Mouse (Mus musculus) midbrain, embryonic 13.5 days (tissue): Measurements from ENCODE around the gene BC017158. TPM values are rescaled to one million over a fixed set of nuclear protein-coding genes. Genes with fewer than 3 reads are reported as not detected.
A peak's percentile ranks its signal among the peaks of the same experiment; 100 is the strongest.

Source experiments
- ATAC-seq: fragments of 200-750 bp; cut with Nextera tagmentation; 2 replicates; pipeline ENCODE4 v1.8.0; 2017; ENCODE audit warnings: mild to moderate bottlenecking, moderate TSS enrichment, moderate library complexity
- H3K27ac ChIP-seq: fragments of 300-500 bp; sonication (generic); 2 replicates; pipeline ENCODE4 v1.5.1; 2015; ENCODE audit warnings: inconsistent platforms, mild to moderate bottlenecking, moderate library complexity
- H3K27me3 ChIP-seq: fragments of 300-500 bp; sonication (generic); 2 replicates; pipeline ENCODE4 v1.6.1; 2015; ENCODE audit warnings: mild to moderate bottlenecking, inconsistent platforms
- H3K36me3 ChIP-seq: fragments of 300-500 bp; sonication (generic); 2 replicates; pipeline ENCODE4 v1.6.1; 2015; ENCODE audit warnings: mild to moderate bottlenecking, inconsistent platforms
- H3K4me1 ChIP-seq: fragments of 300-500 bp; sonication (generic); replicated peaks from 2 replicates; pipeline ENCODE4 v1.6.1; 2015; ENCODE audit warnings: inconsistent platforms
- H3K4me2 ChIP-seq: fragments of 300-500 bp; sonication (generic); replicated peaks from 2 replicates; pipeline ENCODE4 v1.6.1; 2015; ENCODE audit warnings: moderate library complexity, mild to moderate bottlenecking, inconsistent platforms
- H3K4me3 ChIP-seq: fragments of 300-500 bp; sonication (generic); replicated peaks from 2 replicates; pipeline ENCODE4 v1.5.1; 2015; ENCODE audit warnings: mild to moderate bottlenecking, inconsistent platforms
- H3K9ac ChIP-seq: fragments of 300-500 bp; sonication (generic); replicated peaks from 2 replicates; pipeline ENCODE4 v1.6.1; 2015; ENCODE audit warnings: mild to moderate bottlenecking, inconsistent platforms
- H3K9me3 ChIP-seq: fragments of 300-500 bp; sonication (generic); 2 replicates; pipeline ENCODE4 v1.6.1; 2016; ENCODE audit warnings: mild to moderate bottlenecking, inconsistent platforms
- WGBS: fragments of 180-500 bp; shearing (Covaris S2); methylation state at CpG from one replicate; pipeline ENCODE4 v1.1.7; 2015; 5-methylcytosine and 5-hydroxymethylcytosine counted together
- polyA plus RNA-seq: library from polyadenylated mRNA; unstranded; fragments of >200 nt; fragmentation: Nextera tagmentation; extraction: Ambion mirVana; gene quantifications from 2 replicates; pipeline ENCODE4 v1.2.1, GENCODE M21; 2015

Gene BC017158
- polyA plus RNA-seq, 1 experiment from 2014 or later, result 17.5 TPM

DNA sequence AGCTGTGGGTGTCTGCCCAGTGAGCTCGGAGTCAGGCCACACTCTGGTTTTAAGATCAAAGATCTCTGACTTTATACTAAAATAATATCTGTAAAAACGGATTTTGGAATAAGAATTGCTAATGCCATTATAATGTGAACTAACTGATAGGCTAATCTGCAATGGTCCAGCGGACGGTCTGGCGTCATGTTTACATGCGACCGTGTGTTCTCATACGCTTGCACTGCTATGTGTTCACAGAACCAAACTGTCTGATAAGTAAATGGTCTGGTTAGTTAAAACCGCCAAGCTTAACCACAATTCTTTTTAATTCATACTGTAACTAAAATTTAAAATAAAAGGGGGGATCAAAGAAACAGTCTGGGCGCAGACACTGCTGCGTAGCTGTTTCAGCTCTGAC is 16.2 kb downstream of the BC017158 start:
- no peak overlapping the region for H3K4me3 ChIP-seq
- H3K27me3 ChIP-seq, result peaks cover 16% of the 10 kb centered on the region; the same call in 1 of the 2 replicates
- no peaks in the 10 kb centered on the region for H3K9me3 ChIP-seq
- H3K4me2 ChIP-seq, result no peak overlapping the region
- H3K27ac ChIP-seq, result no peak overlapping the region
- peaks cover 11% of the 10 kb centered on the region for H3K4me1 ChIP-seq
- H3K36me3 ChIP-seq, result peaks cover 22% of the 10 kb centered on the region
- WGBS, result 66% methylated on average over 11 of the region's 11 CpGs
- H3K9ac ChIP-seq, result no peak overlapping the region
- no peak for ATAC-seq

DNA sequence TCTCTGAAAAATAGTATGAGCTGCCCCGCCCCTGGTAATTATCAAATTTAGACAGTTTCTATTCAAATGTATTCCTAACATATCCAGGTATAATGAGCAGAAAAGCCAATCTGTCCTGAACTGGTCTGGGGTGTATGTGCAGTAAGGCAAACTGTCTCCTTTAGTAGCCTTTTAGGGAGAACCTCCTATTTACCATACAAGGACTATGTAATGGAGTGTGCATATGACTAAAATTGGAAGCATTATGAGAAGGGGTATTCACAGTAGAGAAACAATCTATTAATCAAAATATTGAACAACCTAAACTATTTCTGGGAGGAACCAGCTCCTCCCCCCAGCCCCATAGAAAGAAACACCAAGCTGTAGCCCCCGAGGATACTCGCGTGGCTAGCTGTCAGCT is 18.2 kb downstream of the BC017158 start:
- H3K4me1 ChIP-seq, result peaks cover 11% of the 10 kb centered on the region
- WGBS, result 88% methylated on average over 4 of the region's 4 CpGs
- no peak overlapping the region for H3K27ac ChIP-seq
- no peak overlapping the region for H3K4me3 ChIP-seq
- no peak overlapping the region for H3K4me2 ChIP-seq
- peaks cover 13% of the 10 kb centered on the region; the same call in 1 of the 2 replicates for H3K27me3 ChIP-seq
- H3K9me3 ChIP-seq, result no peaks in the 10 kb centered on the region
- peaks cover 35% of the 10 kb centered on the region for H3K36me3 ChIP-seq
- no peak overlapping the region for H3K9ac ChIP-seq
- no peak for ATAC-seq

DNA sequence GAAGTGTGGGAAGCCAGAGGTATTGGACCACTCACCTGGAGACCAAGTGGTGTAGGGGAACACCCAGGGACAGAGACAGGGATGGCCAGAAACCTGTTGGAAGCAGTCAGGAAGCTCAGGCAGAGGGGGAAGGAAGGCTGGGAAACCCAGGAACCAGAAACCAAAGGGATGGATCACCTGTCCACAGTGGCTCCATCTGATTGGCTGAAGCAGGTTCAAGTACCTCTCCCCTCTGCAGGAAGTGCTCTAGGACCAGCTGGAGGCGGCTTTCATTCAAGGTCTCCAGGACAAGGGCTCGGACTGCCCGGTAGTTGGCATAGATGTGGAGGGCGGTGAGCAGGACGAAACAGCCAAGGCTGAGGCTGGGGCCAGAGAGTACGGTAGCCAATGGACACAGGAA is 21.9 kb downstream of the BC017158 start:
- no peak overlapping the region for H3K9ac ChIP-seq
- no peaks in the 10 kb centered on the region for H3K9me3 ChIP-seq
- peaks cover 66% of the 10 kb centered on the region for H3K36me3 ChIP-seq
- ATAC-seq, result no peak
- no peak overlapping the region for H3K4me2 ChIP-seq
- H3K27me3 ChIP-seq, result peaks cover 13% of the 10 kb centered on the region; the same call in 1 of the 2 replicates
- no peaks in the 10 kb centered on the region for H3K4me1 ChIP-seq
- 96% methylated on average over 6 of the region's 6 CpGs for WGBS
- H3K4me3 ChIP-seq, result no peak overlapping the region
- no peak overlapping the region for H3K27ac ChIP-seq

DNA sequence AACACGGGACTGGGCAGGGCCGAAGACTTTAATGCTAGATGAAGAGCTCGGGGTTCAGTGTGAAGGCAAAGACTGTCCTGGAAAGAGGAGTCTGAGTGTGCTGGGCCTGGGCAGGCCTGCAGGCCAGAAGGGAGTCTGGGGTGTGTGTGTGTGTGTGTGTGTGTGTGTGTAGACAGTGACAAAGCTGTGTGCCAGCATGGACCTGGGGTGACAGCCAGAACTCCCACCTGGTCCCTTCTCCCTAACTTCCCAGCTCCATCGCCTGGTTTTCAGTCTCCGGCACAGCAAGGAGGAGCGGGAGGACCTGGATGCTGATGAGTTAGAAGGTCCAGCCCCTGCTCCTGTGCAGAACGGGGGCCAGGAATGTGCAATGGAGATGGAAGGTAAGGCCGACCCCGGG is 26.5 kb downstream of the BC017158 start:
- no peak overlapping the region for H3K27ac ChIP-seq
- ATAC-seq, result no peak
- H3K9me3 ChIP-seq, result no peaks in the 10 kb centered on the region
- no peak overlapping the region for H3K4me2 ChIP-seq
- no peaks in the 10 kb centered on the region for H3K27me3 ChIP-seq
- H3K36me3 ChIP-seq, result peaks cover 60% of the 10 kb centered on the region
- no peak overlapping the region for H3K4me3 ChIP-seq
- no peaks in the 10 kb centered on the region for H3K4me1 ChIP-seq
- WGBS, result 90% methylated on average over 8 of the region's 9 CpGs
- H3K9ac ChIP-seq, result no peak overlapping the region

DNA sequence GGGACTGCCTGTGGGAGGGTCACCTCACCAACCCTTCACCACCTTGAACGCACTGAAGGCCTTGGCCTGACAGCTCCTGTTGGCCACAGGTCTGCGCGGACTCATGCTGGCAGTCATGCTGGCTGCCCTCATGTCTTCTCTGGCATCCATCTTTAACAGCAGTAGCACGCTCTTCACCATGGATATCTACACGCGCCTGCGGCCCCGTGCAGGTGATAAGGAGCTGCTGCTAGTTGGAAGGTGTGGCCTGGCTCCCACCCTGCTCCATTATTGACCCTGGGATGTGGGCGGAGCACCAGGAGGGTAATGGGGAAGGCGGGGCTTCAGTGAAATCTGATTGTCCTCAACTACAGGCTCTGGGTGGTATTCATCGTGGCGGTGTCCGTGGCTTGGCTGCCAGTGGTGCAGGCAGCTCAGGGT is 27.5 kb downstream of the BC017158 start:
- H3K9ac ChIP-seq, result no peak overlapping the region
- 65% methylated on average over 13 of the region's 13 CpGs for WGBS
- H3K4me1 ChIP-seq, result no peaks in the 10 kb centered on the region
- no peaks in the 10 kb centered on the region for H3K27me3 ChIP-seq
- H3K4me3 ChIP-seq, result no peak overlapping the region
- peaks cover 49% of the 10 kb centered on the region for H3K36me3 ChIP-seq
- H3K9me3 ChIP-seq, result no peaks in the 10 kb centered on the region
- ATAC-seq, result no peak
- no peak overlapping the region for H3K27ac ChIP-seq
- H3K4me2 ChIP-seq, result no peak overlapping the region

DNA sequence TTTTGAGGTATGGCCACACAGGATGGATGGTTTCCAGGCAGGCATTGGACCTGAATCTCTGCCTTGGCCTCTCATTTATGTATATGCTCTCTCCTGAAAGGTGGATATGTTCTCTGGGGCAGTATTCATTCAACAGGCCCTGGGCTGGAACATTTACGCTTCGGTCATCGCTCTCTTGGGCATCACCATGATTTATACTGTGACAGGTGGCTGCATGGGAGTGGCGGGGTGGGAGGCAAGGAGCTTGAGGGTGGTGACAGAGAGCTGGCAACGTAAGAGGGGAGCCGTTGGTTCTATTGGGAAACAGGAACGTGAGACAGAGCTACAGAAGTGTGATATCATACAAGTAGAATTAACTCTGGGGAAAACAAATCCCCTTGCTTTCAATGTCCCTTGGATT is 30.2 kb downstream of the BC017158 start:
- Histone ChIP-seq H3K4me3 (no peak overlapping the region), H3K27ac (no peak overlapping the region), H3K4me2 (no peak overlapping the region), H3K27me3 (no peaks in the 10 kb centered on the region; the same call in 1 of the 2 replicates), H3K9me3 (no peaks in the 10 kb centered on the region), H3K4me1 (no peaks in the 10 kb centered on the region), H3K36me3 (peaks cover 25% of the 10 kb centered on the region), H3K9ac (no peak overlapping the region)
- no peak for ATAC-seq
- WGBS, result 92% methylated on average over 7 of the region's 7 CpGs

DNA sequence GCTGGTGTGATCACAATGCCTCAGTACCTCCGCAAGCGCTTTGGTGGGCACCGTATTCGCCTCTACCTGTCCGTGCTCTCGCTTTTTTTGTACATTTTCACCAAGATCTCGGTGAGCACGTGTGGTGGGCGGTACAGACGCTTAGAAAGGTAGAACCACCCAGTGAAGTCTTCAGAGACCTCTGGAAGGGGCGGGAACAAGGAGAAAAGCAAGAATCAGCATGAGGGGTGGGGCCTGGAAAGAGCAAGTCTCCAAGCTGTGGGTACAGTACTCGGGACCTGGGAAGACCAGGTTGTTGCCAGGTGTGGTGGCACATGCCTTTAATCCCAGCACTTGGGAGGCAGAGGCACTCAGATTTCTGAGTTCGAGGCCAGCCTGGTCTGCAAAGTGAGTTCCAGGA is 30.6 kb downstream of the BC017158 start:
- Histone ChIP-seq H3K4me3 (no peak overlapping the region), H3K4me2 (no peak overlapping the region), H3K27me3 (no peaks in the 10 kb centered on the region; the same call in 1 of the 2 replicates), H3K9me3 (no peaks in the 10 kb centered on the region), H3K36me3 (peaks cover 23% of the 10 kb centered on the region), H3K27ac (no peak overlapping the region), H3K9ac (no peak overlapping the region), H3K4me1 (no peaks in the 10 kb centered on the region)
- no peak for ATAC-seq
- 65% methylated on average over 13 of the region's 13 CpGs for WGBS

DNA sequence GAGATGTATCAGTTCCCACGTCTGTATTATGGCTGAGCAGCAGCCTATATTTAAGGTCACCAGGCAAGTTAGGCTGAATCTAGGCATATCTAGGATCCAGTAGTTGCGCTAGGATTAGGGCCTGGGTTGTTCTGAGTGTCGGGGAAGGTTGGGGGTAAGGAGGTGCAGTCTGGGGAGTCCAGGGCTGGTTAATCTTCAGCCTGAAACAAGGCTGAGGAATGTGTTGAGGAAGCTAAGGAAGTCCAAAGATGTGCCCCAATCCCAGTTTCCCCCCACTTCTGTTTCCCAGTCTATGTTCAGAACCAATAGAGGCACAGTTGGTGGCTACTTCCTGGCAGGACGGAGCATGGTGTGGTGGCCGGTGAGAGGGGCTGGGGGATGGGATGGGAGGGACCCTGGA is 31.9 kb downstream of the BC017158 start:
- ATAC-seq, result no peak
- H3K9me3 ChIP-seq, result no peaks in the 10 kb centered on the region

DNA sequence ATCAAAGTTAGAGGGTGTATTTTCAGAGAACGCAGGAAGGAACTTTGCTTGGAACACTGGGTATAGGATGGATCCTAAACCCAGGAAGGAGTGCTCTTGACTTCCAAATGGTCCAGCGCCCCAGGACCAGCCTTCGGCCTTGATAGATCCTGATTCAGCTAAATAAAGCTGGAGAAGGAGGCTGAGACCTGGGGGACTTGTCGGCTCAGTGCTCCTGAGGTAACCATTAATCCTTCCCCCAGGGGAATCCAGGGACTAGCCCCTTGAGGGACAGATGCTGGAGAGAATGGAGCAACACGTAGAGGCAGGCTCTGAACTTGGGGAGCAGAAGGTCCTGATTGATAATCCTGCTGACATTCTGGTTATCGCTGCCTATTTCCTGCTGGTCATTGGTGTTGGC is 32.6 kb downstream of the BC017158 start, which contains the start of gene Slc5a2:
Gene Slc5a2, plus strand, starts transcription at position 247 of the 400 bp plus-strand sequence.
- no peak within 1 kb of the TSS for H3K4me3 ChIP-seq
- no peaks in the 10 kb centered on the region for H3K9me3 ChIP-seq
- H3K4me2 ChIP-seq, result no peak within 1 kb of the TSS
- ATAC-seq, result no peak
- WGBS, result 84% methylated on average over 6 of the region's 6 CpGs
- no peaks in the 10 kb centered on the region for H3K4me1 ChIP-seq
- peaks cover 3% of the 10 kb centered on the region for H3K36me3 ChIP-seq
- no peak within 1 kb of the TSS for H3K27ac ChIP-seq
- no peak within 1 kb of the TSS for H3K9ac ChIP-seq
- no peaks in the 10 kb centered on the region; the same call in 1 of the 2 replicates for H3K27me3 ChIP-seq

More for the DNA sequence above, 31.9 kb downstream of the BC017158 start:
- Histone ChIP-seq H3K27ac (no peak overlapping the region), H3K27me3 (no peaks in the 10 kb centered on the region; the same call in 1 of the 2 replicates), H3K4me1 (no peaks in the 10 kb centered on the region), H3K36me3 (peaks cover 10% of the 10 kb centered on the region), H3K9ac (no peak overlapping the region), H3K4me3 (no peak overlapping the region), H3K4me2 (no peak overlapping the region)
- WGBS, result 84% methylated on average over 5 of the region's 5 CpGs

DNA sequence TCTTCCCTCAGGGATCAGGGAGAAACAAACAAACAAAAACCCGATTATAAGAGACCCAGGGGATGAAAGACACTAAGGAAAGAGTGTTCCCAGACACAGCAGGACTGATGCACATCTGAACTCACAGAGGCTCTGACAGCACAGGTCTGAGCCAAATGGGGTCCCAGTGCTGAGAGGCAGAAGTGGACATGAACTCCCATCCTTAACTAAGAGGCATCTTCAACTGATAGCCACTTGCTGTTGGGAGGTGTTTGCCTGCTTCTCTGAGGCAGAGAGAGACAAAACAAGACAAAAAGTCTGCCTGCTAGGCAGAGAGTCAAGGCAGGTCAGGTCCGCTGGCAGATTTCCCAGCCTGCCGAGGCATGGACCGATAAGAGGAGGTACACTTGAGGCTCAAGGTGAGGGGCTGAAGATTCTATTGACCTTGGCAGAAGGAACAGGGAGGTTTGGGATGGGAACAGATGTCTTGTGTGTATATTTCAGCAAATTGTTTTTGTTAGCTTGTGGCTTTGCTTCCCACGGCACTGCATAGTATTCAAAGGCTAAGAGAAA is 41.1 kb downstream of the BC017158 start:
- Histone ChIP-seq H3K27ac (no peak overlapping the region), H3K4me1 (peaks cover 13% of the 10 kb centered on the region), H3K36me3 (no peaks in the 10 kb centered on the region), H3K4me3 (no peak overlapping the region), H3K9me3 (no peaks in the 10 kb centered on the region), H3K4me2 (no peak overlapping the region), H3K27me3 (peaks cover 5% of the 10 kb centered on the region), H3K9ac (no peak overlapping the region)
- ATAC-seq, result no peak
- WGBS, result 62% methylated on average over 5 of the region's 5 CpGs

DNA sequence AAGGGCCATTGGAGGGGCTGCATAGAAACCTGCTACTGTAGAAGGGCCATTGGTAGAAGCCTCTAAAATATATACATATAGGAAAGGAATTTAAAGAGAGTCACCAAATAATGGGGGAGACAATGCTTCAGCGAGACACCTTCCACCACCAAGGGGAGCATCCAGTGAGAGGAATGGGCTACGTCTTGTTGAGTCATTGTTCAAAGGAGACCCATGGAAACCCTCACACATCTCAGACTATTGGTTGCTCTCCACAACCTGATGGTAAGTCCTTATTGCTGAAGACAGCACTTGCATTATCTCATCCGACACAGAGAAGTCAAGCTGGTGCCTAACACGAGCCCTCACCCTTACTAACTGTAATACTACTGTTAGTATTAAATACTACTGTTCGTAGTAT is 42.2 kb downstream of the BC017158 start:
- H3K36me3 ChIP-seq, result no peaks in the 10 kb centered on the region
- no peak for ATAC-seq
- H3K9ac ChIP-seq, result no peak overlapping the region
- H3K27me3 ChIP-seq, result peaks cover 14% of the 10 kb centered on the region
- no peak overlapping the region for H3K4me2 ChIP-seq
- H3K4me3 ChIP-seq, result no peak overlapping the region
- no peaks in the 10 kb centered on the region for H3K9me3 ChIP-seq
- H3K27ac ChIP-seq, result no peak overlapping the region
- WGBS, result 88% methylated on average over 5 of the region's 5 CpGs
- peaks cover 13% of the 10 kb centered on the region for H3K4me1 ChIP-seq

DNA sequence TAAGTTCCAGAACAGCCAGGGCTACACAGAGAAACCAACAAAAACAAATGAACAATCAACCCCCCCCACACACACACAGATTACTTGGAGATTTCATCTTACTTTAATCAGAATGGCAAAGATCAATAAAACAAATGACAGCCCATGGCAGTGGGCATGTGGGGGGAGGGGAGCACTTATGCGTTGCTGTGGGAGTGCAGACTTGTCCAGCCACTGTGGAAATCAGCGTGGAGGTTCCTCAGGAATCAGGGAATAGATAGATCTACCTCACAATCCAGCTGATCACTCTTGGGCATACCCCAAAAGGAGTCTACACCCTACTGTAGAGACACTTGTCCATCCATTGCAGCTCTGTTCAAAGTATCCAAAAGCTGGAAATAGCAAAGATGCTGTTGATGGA is 43.0 kb downstream of the BC017158 start:
- no peak for ATAC-seq
- H3K9me3 ChIP-seq, result no peaks in the 10 kb centered on the region
- no peak overlapping the region for H3K4me3 ChIP-seq
- H3K27ac ChIP-seq, result no peak overlapping the region
- H3K27me3 ChIP-seq, result peaks cover 19% of the 10 kb centered on the region
- H3K9ac ChIP-seq, result no peak overlapping the region
- no peaks in the 10 kb centered on the region for H3K36me3 ChIP-seq
- H3K4me2 ChIP-seq, result no peak overlapping the region
- peaks cover 13% of the 10 kb centered on the region for H3K4me1 ChIP-seq
- 76% methylated on average over 2 of the region's 2 CpGs for WGBS

DNA sequence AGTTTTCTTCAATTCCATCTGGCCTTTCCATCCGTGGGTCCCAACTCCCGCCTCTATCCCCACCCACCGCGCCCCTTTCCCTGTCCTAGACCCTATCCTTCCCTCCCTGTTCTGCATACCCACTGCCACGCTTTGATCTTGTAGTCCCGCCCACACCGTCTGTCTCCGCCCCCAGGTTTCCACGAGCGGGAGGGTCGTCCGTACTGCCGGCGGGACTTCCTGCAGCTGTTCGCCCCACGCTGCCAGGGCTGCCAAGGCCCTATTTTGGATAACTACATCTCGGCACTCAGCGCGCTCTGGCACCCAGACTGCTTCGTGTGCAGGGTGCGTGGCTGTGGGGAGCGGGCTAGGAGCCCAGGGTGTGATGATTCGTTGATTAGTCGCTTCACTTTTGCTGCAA is 45.4 kb downstream of the BC017158 start:
- Histone ChIP-seq H3K27me3 (peaks cover 32% of the 10 kb centered on the region), H3K9me3 (no peaks in the 10 kb centered on the region), H3K4me1 (peaks cover 14% of the 10 kb centered on the region), H3K4me2 (peak overlapping the region; percentile 61), H3K36me3 (no peaks in the 10 kb centered on the region), H3K4me3 (peak overlapping the region; percentile 41), H3K27ac (no peak overlapping the region), H3K9ac (peak overlapping the region; percentile 55)
- ATAC-seq, result peak; percentile 67; the same call in 1 of the 2 replicates
- WGBS, result 8% methylated on average over 24 of the region's 24 CpGs
